Mouse (Mus musculus): ENCODE measurements around the gene Btbd9. TPM values are rescaled to one million over a fixed set of nuclear protein-coding genes. Genes with fewer than 3 reads are reported as not detected.

Btbd9 gene
- total RNA-seq, 2 experiments from 2014 or later = 9.7 to 14.8 TPM

DNA sequence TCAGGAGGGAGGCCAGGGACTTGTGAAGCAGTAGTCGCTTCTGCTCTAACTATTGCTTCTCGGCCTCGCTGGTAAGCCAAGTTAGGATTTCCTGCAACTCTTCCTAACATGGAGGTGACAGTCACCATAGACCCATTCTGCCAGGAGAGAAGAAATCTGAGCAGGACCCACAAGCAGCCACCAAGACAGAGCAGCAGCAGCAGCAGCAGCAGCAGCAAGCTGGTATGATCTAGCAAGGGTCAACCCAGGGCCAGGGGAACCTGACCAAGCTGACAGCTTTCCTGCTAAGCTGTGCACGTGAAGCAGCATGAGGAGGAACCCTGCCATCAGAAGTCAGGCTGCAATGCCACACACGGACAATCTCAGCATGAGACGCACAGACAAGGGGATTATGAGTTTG is 244.9 kb downstream of the Btbd9 start:
- intact Hi-C loops (cut with DNase I; ENCODE audit: low total_unique reads) = no loop called here
- DNase-seq = peak; percentile 35

- intact Hi-C loops (cut with DNase I; ENCODE audit: low total_unique reads) = no loop called here
- DNase-seq = no peak
Measured at GRCm38 (mm10) chr17:30329531-30329930, 246.8 kb downstream of the Btbd9 start.

DNA sequence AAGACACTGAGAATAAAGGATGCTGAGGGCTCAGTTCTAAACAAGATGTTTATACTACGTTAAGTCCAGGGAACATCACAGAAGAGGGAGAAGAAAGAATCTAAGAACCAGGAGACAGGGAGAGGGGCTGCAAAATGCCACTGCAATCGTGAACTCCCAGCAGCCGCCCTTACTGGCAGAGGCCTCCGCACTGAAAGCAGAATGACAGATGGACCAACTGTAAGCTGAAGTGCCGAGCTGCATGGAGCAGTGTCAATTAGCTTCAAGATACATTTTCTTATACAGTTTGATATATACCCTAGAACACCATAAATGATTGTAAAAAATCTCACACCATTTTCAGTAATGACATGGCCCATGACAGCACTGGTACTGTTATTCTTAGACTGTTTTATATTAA is 247.4 kb downstream of the Btbd9 start:
- intact Hi-C loops (cut with DNase I; ENCODE audit: low total_unique reads) = loop anchor here (1.0 kb wide), 1 partner anchor 13 kb away; no protein-coding TSS in a partner anchor
- no peak for DNase-seq

- intact Hi-C loops (cut with DNase I; ENCODE audit: low total_unique reads) = no loop called here
- DNase-seq = no peak
Measured at GRCm38 (mm10) chr17:30326906-30327305, 249.4 kb downstream of the Btbd9 start.

- intact Hi-C loops (cut with DNase I; ENCODE audit: low total_unique reads) = no loop called here
Measured at GRCm38 (mm10) chr17:30320301-30320700, 256.0 kb downstream of the Btbd9 start.

GRCm38 (mm10) chr17:30312688-30313087 is 263.6 kb downstream of the Btbd9 start:
- intact Hi-C loops (cut with DNase I; ENCODE audit: low total_unique reads) = no loop called here
- no peak for DNase-seq

More at GRCm38 (mm10) chr17:30320301-30320700, 256.0 kb downstream of the Btbd9 start:
- DNase-seq = no peak

- DNase-seq = no peak
- intact Hi-C loops (cut with DNase I; ENCODE audit: low total_unique reads) = no loop called here
Measured at GRCm38 (mm10) chr17:30309627-30310026, 266.7 kb downstream of the Btbd9 start.

DNA sequence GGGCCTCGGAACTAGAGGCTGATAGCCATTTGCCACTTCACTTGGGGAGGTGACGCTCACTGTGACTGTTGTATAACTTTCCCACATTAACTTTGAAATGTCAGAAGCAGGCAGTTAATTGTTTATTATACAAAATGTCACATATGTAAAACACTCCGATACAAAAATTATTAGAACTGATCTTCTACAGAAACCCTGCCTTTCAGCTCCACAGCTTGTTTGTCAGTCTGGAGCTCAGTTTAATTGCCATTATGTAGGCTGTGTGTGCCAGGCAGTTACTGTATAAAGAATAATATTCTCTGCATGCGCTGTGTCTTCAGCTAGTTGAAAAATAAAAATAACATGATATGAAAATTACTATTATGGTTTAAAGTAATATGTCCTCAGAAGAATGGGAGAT is 267.4 kb downstream of the Btbd9 start:
- intact Hi-C loops (cut with DNase I; ENCODE audit: low total_unique reads) = no loop called here
- DNase-seq = no peak

DNA sequence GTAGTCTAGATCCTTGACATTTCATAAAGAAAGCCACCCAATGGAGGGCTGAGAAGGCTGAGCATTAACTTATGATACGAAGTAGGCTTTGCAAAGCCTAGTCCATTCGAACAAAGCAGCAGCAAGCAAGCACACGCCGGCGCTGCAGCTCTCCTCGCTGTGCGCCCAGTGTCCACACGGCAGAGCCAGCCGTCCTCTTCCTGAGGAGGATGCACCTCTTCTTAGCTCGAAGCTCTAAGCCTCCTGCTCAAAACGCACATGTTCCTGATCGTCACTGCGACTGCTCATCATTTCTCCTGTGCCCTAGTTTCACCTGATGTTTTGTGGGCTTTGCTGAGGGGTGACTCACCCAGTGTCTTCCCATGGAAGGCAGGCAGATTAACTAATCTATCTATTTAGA is 268.0 kb downstream of the Btbd9 start:
- no peak for DNase-seq
- intact Hi-C loops (cut with DNase I; ENCODE audit: low total_unique reads) = no loop called here

DNA sequence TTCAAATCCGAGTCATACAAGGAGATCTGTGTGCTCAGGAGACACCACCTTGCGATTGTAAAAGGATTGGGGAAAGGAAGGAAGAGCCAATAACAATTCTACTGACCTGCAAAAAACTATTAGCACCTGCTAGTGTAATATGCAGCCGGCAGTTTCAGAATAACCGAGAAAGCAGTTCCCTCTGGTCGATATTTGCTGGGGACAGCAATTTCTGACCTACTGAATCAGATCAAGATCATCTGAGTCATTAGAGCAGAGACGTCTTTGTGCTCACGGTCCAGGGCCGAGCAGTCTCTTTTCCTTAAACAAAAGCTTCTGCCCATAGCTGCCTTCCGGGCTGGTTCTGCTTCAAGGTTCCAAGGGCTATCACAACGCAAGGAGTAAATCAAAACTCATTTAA is 269.1 kb downstream of the Btbd9 start:
- intact Hi-C loops (cut with DNase I; ENCODE audit: low total_unique reads) = no loop called here
- no peak for DNase-seq

- intact Hi-C loops (cut with DNase I; ENCODE audit: low total_unique reads) = no loop called here
Measured at GRCm38 (mm10) chr17:30304766-30305165, 271.5 kb downstream of the Btbd9 start.

GRCm38 (mm10) chr17:30301338-30301737 is 274.9 kb downstream of the Btbd9 start:
- DNase-seq = no peak
- intact Hi-C loops (cut with DNase I; ENCODE audit: low total_unique reads) = no loop called here

More at GRCm38 (mm10) chr17:30304766-30305165, 271.5 kb downstream of the Btbd9 start:
- no peak for DNase-seq

GRCm38 (mm10) chr17:30297432-30297831 is 278.9 kb downstream of the Btbd9 start:
- intact Hi-C loops (cut with DNase I; ENCODE audit: low total_unique reads) = no loop called here
- no peak for DNase-seq

DNA sequence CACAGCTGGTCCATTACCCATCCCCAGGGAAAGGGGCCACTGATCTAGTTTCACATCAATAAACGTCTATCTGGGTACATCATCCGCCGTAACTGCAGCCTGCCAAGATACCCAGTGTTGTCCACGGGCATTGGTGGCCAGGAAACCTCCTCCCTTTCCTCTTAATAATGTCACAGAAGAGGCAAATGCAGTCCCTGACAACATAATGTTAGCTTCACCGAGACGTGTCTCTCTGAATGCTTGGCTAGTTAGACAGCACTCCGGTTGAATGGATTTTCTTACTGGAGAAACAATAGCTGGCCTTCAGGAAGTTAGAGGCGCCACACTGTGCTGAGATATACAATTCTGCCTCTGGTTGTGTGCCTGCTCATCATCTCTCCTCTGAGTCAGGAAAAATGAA is 280.2 kb downstream of the Btbd9 start:
- DNase-seq = no peak
- intact Hi-C loops (cut with DNase I; ENCODE audit: low total_unique reads) = no loop called here

DNA sequence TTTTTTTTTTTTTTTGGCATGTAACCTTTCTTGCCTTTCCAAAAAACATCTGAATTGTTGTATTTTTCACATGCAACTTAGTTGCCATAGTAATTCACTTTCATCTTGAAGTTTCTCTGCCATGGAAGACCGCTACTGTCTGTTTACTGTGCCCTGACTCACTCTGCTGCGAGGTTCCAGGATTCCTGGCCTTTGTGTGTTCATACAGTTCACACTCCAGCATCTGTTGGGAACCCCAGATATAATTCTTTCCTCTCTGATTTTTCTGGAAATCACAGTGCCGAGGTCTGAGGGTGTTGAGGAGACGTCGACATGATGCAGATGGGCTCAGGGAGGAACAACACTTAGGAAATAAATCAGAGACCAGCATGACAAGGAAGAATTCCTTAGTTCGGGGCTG is 283.6 kb downstream of the Btbd9 start:
- intact Hi-C loops (cut with DNase I; ENCODE audit: low total_unique reads) = no loop called here

GRCm38 (mm10) chr17:30285641-30286040 is 290.6 kb downstream of the Btbd9 start:
- intact Hi-C loops (cut with DNase I; ENCODE audit: low total_unique reads) = no loop called here
- DNase-seq = no peak

More for the DNA sequence above, 283.6 kb downstream of the Btbd9 start:
- no peak for DNase-seq

DNA sequence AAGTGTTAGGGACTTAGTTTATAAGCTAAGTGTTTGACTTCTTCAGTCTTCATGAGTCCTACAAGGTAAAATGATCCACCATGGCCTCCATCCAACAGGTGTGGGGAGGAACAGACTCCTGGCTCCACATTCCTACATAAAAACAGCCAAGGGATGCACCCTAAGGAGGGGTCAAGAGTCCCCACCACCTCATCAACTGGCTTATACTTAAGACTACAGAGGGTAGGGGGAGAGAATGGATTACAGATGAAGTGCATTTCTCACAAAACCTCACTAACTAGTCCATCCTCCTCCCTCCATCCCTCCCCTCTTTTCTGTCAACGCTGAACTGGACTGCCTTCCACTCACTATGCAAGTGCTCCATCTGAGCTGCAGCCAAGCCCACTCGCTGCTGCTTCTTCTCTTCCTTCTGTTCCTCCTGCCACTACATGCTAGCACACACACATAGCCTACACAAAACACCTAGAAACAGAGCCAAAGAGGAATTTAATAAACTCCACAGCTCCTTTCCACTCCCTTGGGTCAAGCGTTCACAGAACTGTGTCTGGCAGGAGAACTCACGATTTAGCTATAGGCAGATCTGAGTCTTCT is 292.7 kb downstream of the Btbd9 start:
- intact Hi-C loops (cut with DNase I; ENCODE audit: low total_unique reads) = no loop called here
- DNase-seq = no peak

GRCm38 (mm10) chr17:30283001-30283400 is 293.3 kb downstream of the Btbd9 start:
- no peak for DNase-seq
- intact Hi-C loops (cut with DNase I; ENCODE audit: low total_unique reads) = no loop called here

DNA sequence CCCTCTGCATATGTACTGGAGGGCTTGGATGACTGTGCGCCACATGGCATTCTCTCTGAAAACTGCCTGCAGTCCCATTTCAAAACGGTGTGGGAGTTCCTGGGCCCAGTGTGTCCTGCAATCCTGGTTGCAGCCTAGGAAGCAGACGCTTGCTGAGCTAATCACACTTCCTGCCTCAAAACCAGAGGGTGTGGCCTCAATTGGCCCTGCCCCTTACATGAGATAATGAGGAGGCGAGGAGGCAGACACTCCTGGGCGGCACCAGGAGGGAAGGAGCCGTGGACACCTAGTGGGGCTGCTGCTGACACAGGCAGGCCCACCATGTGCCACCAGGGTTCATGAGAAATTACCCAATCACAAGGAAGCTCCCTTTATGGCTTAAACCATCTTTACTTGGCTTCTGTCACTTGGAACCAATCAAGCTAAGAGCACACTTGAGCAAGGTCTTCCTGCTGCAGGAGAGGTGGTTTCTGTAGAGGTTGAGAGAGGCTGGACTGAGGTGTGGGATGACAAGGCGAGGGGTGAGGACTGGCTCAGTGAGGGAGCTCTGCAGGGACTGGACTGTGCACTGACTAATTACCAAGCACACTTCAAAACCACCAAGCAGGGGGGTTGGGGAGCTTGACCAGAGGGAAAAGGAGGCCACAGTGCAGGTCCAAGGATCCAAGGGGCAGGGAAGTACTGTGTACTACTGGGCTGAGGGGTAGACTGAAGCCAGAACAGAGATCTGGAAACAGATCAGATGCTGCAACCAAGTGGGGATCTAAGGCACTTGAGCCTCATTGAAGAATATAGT is 295.8 kb downstream of the Btbd9 start:
- DNase-seq = no peak

DNA sequence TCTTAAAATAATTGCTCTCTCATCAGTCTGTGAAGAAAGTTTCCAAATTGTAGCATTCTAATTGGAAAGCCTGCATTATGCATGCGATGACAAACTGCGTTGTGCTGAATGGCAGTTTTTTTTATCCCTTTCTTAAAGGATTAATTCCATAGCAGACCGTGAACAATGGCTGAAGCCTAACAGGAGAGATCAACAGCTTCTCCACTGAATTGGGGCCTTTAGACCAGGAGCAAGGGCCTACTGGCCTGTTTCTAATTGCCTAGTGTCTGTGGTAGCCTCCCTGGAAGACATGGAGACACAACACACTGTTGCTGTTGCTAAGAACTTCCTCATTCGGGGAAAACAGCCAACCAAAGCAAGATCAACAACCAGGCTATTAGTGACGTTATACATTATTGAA is 296.6 kb downstream of the Btbd9 start:
- DNase-seq = no peak

More for the DNA sequence above, 295.8 kb downstream of the Btbd9 start:
- intact Hi-C loops (cut with DNase I; ENCODE audit: low total_unique reads) = no loop called here

More for the DNA sequence above, 296.6 kb downstream of the Btbd9 start:
- intact Hi-C loops (cut with DNase I; ENCODE audit: low total_unique reads) = no loop called here
